In the genomic region with DNA sequence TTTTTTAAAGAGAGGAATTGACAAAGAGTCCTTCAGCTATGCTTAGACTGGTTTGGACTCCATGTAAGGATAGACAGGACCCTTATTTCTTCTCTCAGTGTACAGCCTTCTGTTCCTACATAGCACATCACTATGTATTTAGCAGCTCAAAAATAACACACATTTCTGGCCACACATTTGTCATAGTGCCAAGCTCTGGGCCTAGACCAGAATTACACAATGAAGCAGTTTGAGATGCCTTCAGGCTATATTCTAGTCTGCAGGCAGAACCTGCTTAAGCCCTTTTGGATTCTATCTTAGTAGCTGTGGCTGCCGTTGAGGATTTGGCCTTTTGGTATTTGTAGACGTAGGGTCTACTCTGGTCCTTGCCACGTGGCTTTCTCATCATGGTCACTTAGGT, we compare ENCODE assay signal across 10 mouse cellular contexts. TPM values are rescaled to one million over a fixed set of nuclear protein-coding genes. Genes with fewer than 3 reads are reported as not detected.
DNase-seq lines count a peak whose midpoint lies in the region.
"Had no signal": no experiment of that assay in that cellular context is flagged by ENCODE, and none has a peak within 500 bp of the region (broad histone marks: within the 10 kb centered on the region; RNA-seq: fewer than 3 reads in every experiment).

No protein-coding gene starts in this region.

- peak; percentile 40 to 56 for DNase-seq in left cerebral cortex, adult 18-20 months (ENCODE audit: low spot score in 2 of 2)
- no peak for DNase-seq in left cerebral cortex, adult 11 months (ENCODE audit: low spot score)
- peak; percentile 84 for DNase-seq in brain, adult 2 months (ENCODE audit: low read depth, low spot score)
- peak; percentile 33 to 54 for DNase-seq in cerebellum, postnatal 36 days
- peak; percentile 71 to 81 for DNase-seq in right cerebral cortex, postnatal 10 days (ENCODE audit: low spot score in 2 of 2)
- DNase-seq in gastrocnemius, postnatal 10 days, result no peak
- no peak for DNase-seq in ovary, postnatal 36 days (ENCODE audit: low spot score)
- DNase-seq: adrenal gland, adult 2 months; liver, embryonic 13.5 days; thymus, postnatal 36 days had no signal

RNA-seq across cellular contexts. Expression of a gene that starts 35.8 kb away (rescaled TPM):
- total RNA-seq in left cerebral cortex, adult 18-20 months (2021), result 100 to 1,000 TPM; 125 to 137 TPM
- 1 to 10 TPM; 3.6 to 4.2 TPM for total RNA-seq in gastrocnemius, postnatal 10 days (2021)

Comparison
In these comparisons a context has a peak if more than half of its experiments do, and no peak if none do; other contexts are left out.
1. DNase-seq: peak in left cerebral cortex, adult 18-20 months (2 of 2), brain, adult 2 months (single experiment), cerebellum, postnatal 36 days (2 of 2) and right cerebral cortex, postnatal 10 days (2 of 2); none in left cerebral cortex, adult 11 months (single experiment), gastrocnemius, postnatal 10 days (single experiment) and ovary, postnatal 36 days (single experiment).
2. RNA of a gene that starts 35.8 kb away (total RNA-seq): 125 to 137 TPM in left cerebral cortex, adult 18-20 months; 3.6 to 4.2 TPM in gastrocnemius, postnatal 10 days; every median in the first group is over 10 times any median in the second.